Mouse (Mus musculus): Measurements from ENCODE around the gene Nlrp4b.
"Not testable (repeated sequence)": the region's sequence is repeated elsewhere in the genome, so short reads cannot be mapped to it uniquely, and the experiment has no call there.

Gene Nlrp4b

GRCm38 (mm10) chr7:10687489-10687888 is at the start of gene Nlrp4b:
TSS of gene Nlrp4b (plus strand) at chr7:10687789.
- DNase-seq (ENCODE audit: low spot score) = no peak

- DNase-seq (ENCODE audit: low spot score) = no peak
These were observed 66.7 kb downstream of the Nlrp4b start, which contains the start of gene Vmn1r71 for GRCm38 (mm10) chr7:10754264-10754663. TSS of gene Vmn1r71 (minus strand) at chr7:10754364.

DNA sequence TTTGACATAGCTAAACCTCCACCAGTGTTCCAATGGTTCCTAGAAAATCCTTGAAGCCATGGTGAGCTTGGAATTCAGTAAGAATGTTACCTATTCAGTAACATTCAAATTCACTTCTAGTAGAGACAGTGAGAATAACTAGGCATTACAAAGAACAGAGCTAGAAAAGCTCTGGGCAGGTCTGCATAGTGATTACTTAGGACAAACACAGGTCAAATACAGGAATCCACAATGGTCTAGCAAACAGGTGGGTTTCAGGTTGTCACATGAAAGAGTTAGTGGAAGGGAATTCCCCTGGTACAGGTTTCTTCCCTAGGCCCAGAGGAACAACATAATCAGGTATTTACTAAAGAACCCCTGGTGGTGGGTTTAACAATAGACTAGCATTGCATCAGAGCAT is 70.0 kb downstream of the Nlrp4b start:
- not testable (repeated sequence) for DNase-seq (ENCODE audit: low spot score)

Data from c-Kit-positive CD71-positive TER-119-positive erythroid progenitor cells, embryonic 14.5 days (primary cell).